Mouse (Mus musculus) cerebellum, postnatal 25 days (tissue): ENCODE measurements around the gene Slco1c1.

ENCODE experiments used
- DNase-seq, 2 experiments: peaks; one replicate each; pipeline ENCODE4 v3.0.0; 2021; ENCODE audit warnings: mixed read lengths in 2 of 2

Slco1c1 gene

DNA sequence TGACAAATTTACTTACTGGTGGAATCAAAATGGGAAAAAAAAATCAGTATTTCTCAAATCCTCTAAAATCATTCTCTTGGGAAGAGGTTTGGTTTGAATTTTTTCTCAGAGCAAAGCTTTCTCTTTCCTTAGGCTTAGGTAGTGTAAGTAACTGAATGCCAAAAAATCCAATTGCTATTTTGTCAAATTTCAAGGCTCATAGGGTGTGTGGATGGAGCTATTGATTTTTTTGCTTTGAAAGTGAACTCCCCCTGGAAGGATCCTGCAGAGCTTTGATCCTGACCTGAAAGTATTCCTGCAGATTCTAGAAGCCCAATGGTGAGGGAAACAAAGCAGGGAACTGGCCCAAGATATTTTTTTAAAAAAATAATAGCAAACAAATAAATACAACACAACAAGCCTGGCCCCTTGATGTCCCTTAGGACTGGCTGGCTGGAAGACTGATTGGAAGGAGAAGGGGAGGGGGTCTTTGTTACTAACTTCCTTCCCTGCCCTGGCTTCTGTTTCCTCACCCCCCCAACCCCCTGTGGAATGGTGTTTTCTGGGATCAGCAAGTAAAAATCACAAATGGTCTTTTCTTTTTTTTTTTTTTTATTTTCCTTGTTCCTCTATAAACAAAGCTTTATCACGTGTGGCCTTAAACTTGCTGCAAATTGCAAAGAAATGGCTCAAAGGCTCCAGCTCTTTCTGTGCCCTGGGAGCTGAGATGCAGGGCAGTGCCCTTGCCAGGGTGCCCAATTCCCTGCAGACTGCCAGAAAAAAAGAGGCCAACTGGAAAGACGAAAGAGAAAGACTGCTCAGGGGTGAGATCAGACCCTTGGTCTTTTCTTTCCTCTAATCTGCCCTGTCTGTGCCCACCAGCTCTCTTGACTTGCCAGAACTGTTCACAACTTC is at the start of gene Slco1c1:
Gene Slco1c1 (plus strand): TSS at position 622 of the 894 bp plus-strand sequence.
- DNase-seq = no peak

- DNase-seq = no peak
These were observed 49.5 kb upstream of the Slco1c1 start for GRCm38 (mm10) chr6:141474696-141475095.

DNA sequence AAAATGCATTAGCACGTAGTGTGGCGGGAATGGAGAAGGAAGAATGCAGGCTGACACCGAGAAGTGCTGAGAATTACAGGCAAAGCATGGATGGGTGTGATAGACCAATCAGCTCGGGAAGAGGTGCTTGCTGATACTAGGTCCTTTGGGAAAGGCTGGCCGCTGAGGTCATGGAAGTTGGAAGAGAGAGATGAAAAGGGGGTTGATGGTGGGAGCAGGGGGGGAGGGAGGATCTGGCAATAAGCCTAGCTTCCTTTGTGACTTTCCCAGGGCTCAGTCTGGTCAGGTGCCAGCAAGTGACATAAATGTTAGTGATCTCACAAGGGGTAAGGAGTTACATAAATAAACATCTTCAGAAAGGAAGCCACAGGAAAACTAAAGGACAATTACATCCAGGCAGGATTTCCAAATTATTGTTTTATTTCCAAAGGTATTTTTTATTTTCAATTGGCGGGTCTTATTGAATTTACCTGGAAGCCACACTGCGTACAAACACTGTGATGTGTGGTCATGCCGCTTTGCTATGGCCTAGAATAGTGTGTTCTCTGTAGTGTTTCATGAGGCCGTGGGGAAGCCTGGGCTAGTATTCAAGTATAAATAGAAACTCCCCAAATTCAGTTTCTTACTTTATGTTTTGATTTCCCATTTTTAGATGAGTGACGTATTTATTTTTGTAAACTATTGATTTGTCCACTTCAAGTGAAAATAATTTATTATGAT is 38.7 kb upstream of the Slco1c1 start:
- peak in 1 of 2 experiments; percentile 22 for DNase-seq

- peak; percentile 11 to 18 for DNase-seq
These were observed 36.9 kb upstream of the Slco1c1 start for GRCm38 (mm10) chr6:141487266-141487665.

- DNase-seq = peak; percentile 50 to 72
These were observed 35.5 kb upstream of the Slco1c1 start for GRCm38 (mm10) chr6:141488619-141489018.

GRCm38 (mm10) chr6:141494909-141495308 is 29.3 kb upstream of the Slco1c1 start:
- DNase-seq = no peak

DNA sequence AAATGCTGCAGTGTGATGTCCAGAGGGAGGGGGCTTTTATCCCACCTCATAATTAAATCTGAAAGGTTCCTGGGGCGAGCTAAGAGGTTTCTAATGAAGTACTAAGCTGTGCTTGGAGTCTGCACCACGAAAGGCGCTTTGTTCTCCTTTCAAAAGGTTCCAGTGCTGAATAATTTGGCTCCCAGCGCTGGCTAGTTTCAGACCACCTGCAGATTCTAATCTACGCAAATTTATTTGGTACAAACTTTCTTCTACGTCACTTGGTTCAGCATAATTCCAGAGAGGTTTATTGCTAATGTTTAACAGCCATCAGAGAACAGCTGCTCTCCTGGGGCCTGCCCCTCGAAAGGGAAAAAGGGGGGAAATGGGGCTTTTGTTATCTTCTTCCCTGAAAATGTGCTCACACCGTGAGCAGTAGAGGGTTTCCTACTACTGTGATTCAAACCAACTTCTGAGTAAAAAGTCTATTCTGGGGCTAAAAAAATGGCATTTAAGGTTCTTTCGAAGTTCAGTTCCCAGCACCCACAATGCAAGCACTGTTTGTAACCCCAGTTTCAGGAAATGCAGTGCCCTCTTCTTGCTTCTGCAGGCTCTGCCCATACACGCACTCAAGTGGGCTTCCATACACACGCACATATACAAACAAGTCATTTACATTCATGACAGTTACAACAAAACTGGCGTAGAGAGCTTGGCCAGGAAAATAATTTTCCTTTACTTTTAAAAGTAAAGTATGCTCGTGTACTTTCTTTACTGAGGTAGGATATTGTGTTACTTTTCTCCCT is 28.3 kb upstream of the Slco1c1 start:
- no peak for DNase-seq

- DNase-seq = no peak
These were observed 24.7 kb upstream of the Slco1c1 start for GRCm38 (mm10) chr6:141499511-141499910.

GRCm38 (mm10) chr6:141501171-141501570 is 23.0 kb upstream of the Slco1c1 start:
- DNase-seq = no peak

- no peak for DNase-seq
These were observed 1.6 kb upstream of the Slco1c1 start for GRCm38 (mm10) chr6:141522541-141522940.

- DNase-seq = no peak
These were observed 1.6 kb downstream of the Slco1c1 start for GRCm38 (mm10) chr6:141525787-141526186.

GRCm38 (mm10) chr6:141530865-141531264 is 6.7 kb downstream of the Slco1c1 start:
- no peak for DNase-seq

- no peak for DNase-seq
These were observed 13.1 kb downstream of the Slco1c1 start for GRCm38 (mm10) chr6:141537298-141537697.

DNA sequence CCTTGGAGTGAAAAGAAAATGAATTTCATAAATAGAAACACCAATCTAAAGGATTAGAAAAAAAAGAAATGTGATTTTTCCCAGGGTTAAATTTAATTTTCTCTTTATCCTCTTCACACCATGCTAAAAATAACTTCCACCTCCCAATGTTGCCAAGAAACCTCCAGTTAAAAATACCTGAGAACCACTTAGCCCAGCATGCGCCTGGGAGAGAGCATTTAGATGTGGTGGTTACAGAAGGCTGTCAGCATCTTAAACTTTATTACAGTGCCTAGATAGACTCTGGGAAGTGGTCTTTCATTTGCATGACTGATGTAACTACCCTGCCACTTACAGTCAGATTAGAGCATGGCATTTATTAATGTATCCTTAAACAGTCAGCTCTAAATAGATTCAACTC is 17.0 kb downstream of the Slco1c1 start:
- DNase-seq = no peak

DNA sequence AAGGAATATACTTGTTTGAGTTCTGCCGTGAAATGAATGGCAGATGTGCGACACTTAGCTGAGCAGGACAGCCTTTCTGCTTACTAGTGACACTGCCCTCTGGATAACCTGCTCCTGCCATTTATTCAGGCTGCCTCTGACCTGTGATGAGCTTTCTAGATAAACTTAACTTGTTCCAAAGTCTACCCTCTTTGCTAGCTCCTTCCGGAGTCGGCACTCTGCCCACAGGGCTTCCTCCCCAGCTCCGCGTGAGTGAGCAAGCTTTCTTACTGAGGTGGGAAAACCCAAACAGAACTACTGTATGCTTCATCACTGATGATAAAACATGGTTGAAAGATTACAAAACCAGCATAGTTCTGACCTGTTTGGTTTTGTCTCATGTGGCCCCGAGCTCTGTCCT is 19.2 kb downstream of the Slco1c1 start:
- no peak for DNase-seq

DNA sequence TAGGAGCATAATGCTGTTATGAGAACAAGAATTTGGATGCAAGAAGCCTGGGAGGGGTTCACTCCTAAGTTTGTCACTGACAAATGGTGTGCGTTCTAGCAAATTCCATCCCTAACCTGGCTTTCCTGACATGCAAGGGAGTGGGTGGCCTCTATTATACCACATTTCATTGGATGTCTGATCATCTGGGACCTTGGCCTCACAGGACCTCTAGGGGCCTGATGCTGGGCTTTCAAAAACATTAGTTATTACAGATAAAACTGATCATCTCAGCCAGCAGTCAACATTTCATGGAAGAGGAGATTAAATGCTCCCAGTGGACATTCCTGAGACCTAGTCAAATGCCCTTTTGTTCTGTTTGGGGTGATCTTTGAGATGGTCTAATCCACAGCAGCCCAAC is 34.0 kb downstream of the Slco1c1 start:
- no peak for DNase-seq

GRCm38 (mm10) chr6:141567366-141567765 is 43.2 kb downstream of the Slco1c1 start:
- peak in 1 of 2 experiments; percentile 12 for DNase-seq

GRCm38 (mm10) chr6:141567852-141568558 is 43.8 kb downstream of the Slco1c1 start:
- peak in 1 of 2 experiments; percentile 20 for DNase-seq

DNA sequence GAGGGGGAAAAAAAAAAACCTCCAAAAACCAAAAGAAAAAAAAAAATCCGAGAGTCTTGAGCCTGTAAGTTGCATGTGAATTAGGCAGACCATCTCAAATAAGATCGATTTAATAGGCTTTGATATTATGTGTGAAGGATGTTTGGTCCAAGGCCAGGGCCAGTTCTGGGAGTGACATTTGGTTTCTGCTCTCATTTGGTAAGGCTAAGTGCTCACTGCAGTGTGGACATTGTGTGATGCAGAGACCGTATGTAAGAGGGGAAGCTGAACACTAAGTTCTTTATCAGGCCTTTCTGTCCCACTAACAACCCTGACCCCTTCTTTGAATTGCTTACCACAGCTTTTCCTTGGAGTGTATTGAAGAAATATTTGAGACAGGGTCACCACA is 44.4 kb downstream of the Slco1c1 start:
- DNase-seq = peak in 1 of 2 experiments; percentile 7

DNA sequence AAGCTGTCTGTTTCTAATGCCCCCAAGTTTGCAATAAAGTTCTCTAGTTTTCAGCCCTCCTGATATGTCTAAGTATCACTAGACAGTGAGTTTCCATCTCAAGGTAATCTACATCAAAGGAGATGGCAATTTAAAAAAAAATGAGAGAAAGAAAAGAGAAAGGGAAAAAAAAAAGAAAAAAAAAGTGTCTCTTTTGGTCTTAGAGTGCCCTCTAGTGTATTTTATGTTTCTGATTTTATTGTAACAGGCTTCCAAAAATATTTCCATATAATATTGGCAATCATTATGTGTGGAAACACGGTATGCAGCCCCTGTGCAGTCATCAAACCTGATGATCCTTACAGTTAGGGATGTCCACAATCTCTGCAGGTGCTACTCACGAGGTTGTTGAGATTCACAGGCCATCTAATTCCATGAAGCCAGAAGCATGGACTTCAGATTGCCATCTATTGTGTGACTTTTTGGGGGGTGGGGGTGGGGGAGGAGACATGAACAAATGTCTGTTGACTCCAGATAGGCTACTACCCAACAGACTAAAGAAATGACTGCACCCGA is 52.6 kb downstream of the Slco1c1 start:
- no peak for DNase-seq

GRCm38 (mm10) chr6:141584791-141585403 is 60.7 kb downstream of the Slco1c1 start:
- DNase-seq = no peak

- DNase-seq = no peak
These were observed 65.8 kb downstream of the Slco1c1 start for GRCm38 (mm10) chr6:141590002-141590401.
